Comparison of ENCODE assay signal across 13 mouse cellular contexts in the genomic region with DNA sequence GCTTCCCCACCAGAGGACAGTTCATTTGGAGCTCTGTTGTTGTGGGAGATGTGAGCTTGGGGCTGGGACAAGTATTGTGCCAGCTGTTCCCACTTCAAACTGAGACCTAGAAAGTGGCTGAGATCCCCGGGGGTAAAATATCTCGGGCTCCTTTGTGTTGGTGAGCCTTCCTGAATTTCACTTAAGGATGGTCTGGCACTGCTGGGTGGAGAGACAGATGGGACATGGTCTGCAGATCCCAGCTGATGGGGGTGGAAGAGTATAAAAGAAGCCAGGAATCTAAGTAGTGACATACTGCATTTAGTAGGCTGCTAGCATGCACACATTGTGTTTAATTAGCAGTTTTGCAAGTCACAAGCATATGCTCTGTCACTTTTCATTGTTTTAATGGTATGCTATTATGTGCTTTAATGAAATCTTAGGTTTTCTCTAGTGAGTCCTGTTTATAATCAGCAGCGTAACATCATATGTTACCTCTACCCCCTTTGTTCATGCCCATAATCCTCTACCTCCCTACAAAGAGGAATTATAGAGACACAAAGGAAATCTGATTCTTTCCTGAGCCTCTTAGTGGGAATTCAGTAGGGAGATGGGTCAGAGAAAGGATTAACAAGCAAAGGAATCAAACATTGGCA. TPM values are rescaled to one million over a fixed set of nuclear protein-coding genes. Genes with fewer than 3 reads are reported as not detected.
A peak's percentile ranks its signal among the peaks of the same experiment; 100 is the strongest.
DNase-seq lines count a peak whose midpoint lies in the region; ATAC-seq and TF ChIP-seq lines count a peak whose summit lies in the region.
"Had no signal": no experiment of that assay in that cellular context is flagged by ENCODE, and none has a peak within 500 bp of the region (broad histone marks: within the 10 kb centered on the region; RNA-seq: fewer than 3 reads in every experiment).

No protein-coding gene starts in this region.

- TF ChIP-seq CTCF in intestine, postnatal 0 days (IDR thresholded peaks at IDR 0.05; ENCODE audit: low read depth), result no peak

- H3K27ac ChIP-seq in forebrain, embryonic 10.5 days, result peak overlapping the region; percentile 54; the same call in 1 of the 2 replicates
- H3K27ac ChIP-seq in intestine, postnatal 0 days (ENCODE audit: low read depth, low read length), result no peak overlapping the region
- H3K27ac ChIP-seq: embryonic facial prominence, embryonic 12.5 days; lung, embryonic 15.5 days had no signal

- no peak overlapping the region for H3K4me3 ChIP-seq in forebrain, embryonic 10.5 days
- H3K4me3 ChIP-seq in intestine, postnatal 0 days (ENCODE audit: low read depth, low read length), result no peak overlapping the region
- H3K4me3 ChIP-seq: embryonic facial prominence, embryonic 12.5 days; lung, embryonic 15.5 days had no signal

- no peak for DNase-seq in forebrain, embryonic 10.5 days (ENCODE audit: extremely low spot score, low spot score)
- DNase-seq in frontal cortex, adult 2 months (ENCODE audit: extremely low spot score in 1 of 2, low spot score in 1 of 2), result peak; percentile 70 to 75
- peak; percentile 37 to 60 for DNase-seq in left cerebral cortex, adult 18-20 months (ENCODE audit: low spot score in 2 of 2)
- DNase-seq in right cerebral cortex, adult 2 months (ENCODE audit: low spot score in 2 of 2), result peak; percentile 47 to 63
- DNase-seq in thymus, postnatal 14 days, result no peak
- DNase-seq: adrenal gland, postnatal 36 days; thymus, postnatal 36 days had no signal

- no peak for ATAC-seq in intestine, postnatal 0 days
- no peak for ATAC-seq in erythroid progenitor cell, adult 5-6 weeks (replicated peaks; ENCODE audit: low FRiP score, poor library complexity, severe bottlenecking)

- H3K9ac ChIP-seq in intestine, postnatal 0 days (ENCODE audit: low read depth, low read length), result no peak overlapping the region
- H3K9ac ChIP-seq: embryonic facial prominence, embryonic 12.5 days; lung, embryonic 15.5 days had no signal

- H3K36me3 ChIP-seq in forebrain, embryonic 10.5 days (replicated peaks), result no peaks in the 10 kb centered on the region
- no peaks in the 10 kb centered on the region for H3K36me3 ChIP-seq in intestine, postnatal 0 days (ENCODE audit: control insufficient read depth, insufficient read depth)
- H3K36me3 ChIP-seq: embryonic facial prominence, embryonic 12.5 days; lung, embryonic 15.5 days had no signal

- H3K4me1 ChIP-seq in forebrain, embryonic 10.5 days, result peaks cover 10% of the 10 kb centered on the region
- no peaks in the 10 kb centered on the region for H3K4me1 ChIP-seq in intestine, postnatal 0 days (replicated peaks; ENCODE audit: control insufficient read depth, insufficient read depth, low read length)
- H3K4me1 ChIP-seq: embryonic facial prominence, embryonic 12.5 days; lung, embryonic 15.5 days had no signal

- H3K4me2 ChIP-seq in intestine, postnatal 0 days (replicated peaks; ENCODE audit: low read depth), result no peak overlapping the region
- H3K4me2 ChIP-seq: embryonic facial prominence, embryonic 12.5 days; heart, embryonic 11.5 days; lung, embryonic 15.5 days had no signal

- no peaks in the 10 kb centered on the region for H3K9me3 ChIP-seq in forebrain, embryonic 10.5 days
- no peaks in the 10 kb centered on the region for H3K9me3 ChIP-seq in intestine, postnatal 0 days (ENCODE audit: control insufficient read depth)
- H3K9me3 ChIP-seq: embryonic facial prominence, embryonic 12.5 days; lung, embryonic 15.5 days had no signal

- WGBS in forebrain, embryonic 10.5 days, result 40% methylated on average over 3 of the region's 3 CpGs
- WGBS in intestine, postnatal 0 days, result 49% methylated on average over 3 of the region's 3 CpGs

- H3K27me3 ChIP-seq in forebrain, embryonic 10.5 days (ENCODE audit: poor library complexity, severe bottlenecking), result no peaks in the 10 kb centered on the region
- H3K27me3 ChIP-seq in intestine, postnatal 0 days (replicated peaks; ENCODE audit: control insufficient read depth, insufficient read depth, low read length), result no peaks in the 10 kb centered on the region
- H3K27me3 ChIP-seq: embryonic facial prominence, embryonic 12.5 days; lung, embryonic 15.5 days had no signal

RNA-seq across cellular contexts. Expression of gene Reg3g, which starts 8.4 kb away (rescaled TPM):
- not detected in 2 replicates for polyA plus RNA-seq in forebrain, embryonic 10.5 days (2016; fragmentation: Nextera tagmentation; extraction: Ambion mirVana)
- polyA plus RNA-seq in frontal cortex, adult 2 months (2012; rRNA removed), result 0.44 TPM in 1 of 2 replicates, not detected in the other
- not detected for total RNA-seq in left cerebral cortex, adult 18-20 months (2021)
- 5.8 and 7.8 TPM in 2 replicates for polyA plus RNA-seq in intestine, postnatal 0 days (2015; fragmentation: Nextera tagmentation; extraction: Ambion mirVana)
- not detected in 2 replicates for total RNA-seq in erythroid progenitor cell, adult 5-6 weeks (2015; ENCODE audit: low replicate concordance)
- total RNA-seq in erythroid progenitor cell, adult 5-6 weeks (2017; ENCODE audit: low replicate concordance), result not detected in 2 replicates
- total RNA-seq: adrenal gland, postnatal 36 days had no signal
- polyA plus RNA-seq: heart, embryonic 11.5 days; kidney, embryonic 16.5 days had no signal

RNA-seq across cellular contexts. Expression of gene Reg1, which starts 37.8 kb away (rescaled TPM):
- polyA plus RNA-seq in forebrain, embryonic 10.5 days (2016; fragmentation: Nextera tagmentation; extraction: Ambion mirVana), result not detected in 2 replicates
- polyA plus RNA-seq in frontal cortex, adult 2 months (2012; rRNA removed), result not detected in 2 replicates
- total RNA-seq in left cerebral cortex, adult 18-20 months (2021), result not detected
- 229 and 280 TPM in 2 replicates for polyA plus RNA-seq in intestine, postnatal 0 days (2015; fragmentation: Nextera tagmentation; extraction: Ambion mirVana)
- total RNA-seq in erythroid progenitor cell, adult 5-6 weeks (2015; ENCODE audit: low replicate concordance), result not detected in 2 replicates
- total RNA-seq in erythroid progenitor cell, adult 5-6 weeks (2017; ENCODE audit: low replicate concordance), result not detected in 2 replicates
- total RNA-seq: adrenal gland, postnatal 36 days had no signal
- polyA plus RNA-seq: embryonic facial prominence, embryonic 12.5 days; heart, embryonic 11.5 days; kidney, embryonic 16.5 days; lung, embryonic 15.5 days had no signal

Comparison
In these comparisons a context has a peak if more than half of its experiments do, and no peak if none do; other contexts are left out.
1. DNase-seq: peak in frontal cortex, adult 2 months (2 of 2), left cerebral cortex, adult 18-20 months (2 of 2) and right cerebral cortex, adult 2 months (2 of 2); none in forebrain, embryonic 10.5 days (single experiment) and thymus, postnatal 14 days (single experiment).
2. RNA of gene Reg1, which starts 37.8 kb away (polyA plus RNA-seq): 229 to 280 TPM in intestine, postnatal 0 days; not detected in forebrain, embryonic 10.5 days and not detected in frontal cortex, adult 2 months; every median in the first group is over 100 times any median in the second.